Mouse (Mus musculus) brain, adult 2 months (tissue): Measurements from ENCODE around the gene Ushbp1.

Experiments
- DNase-seq: peaks from one replicate; pipeline ENCODE4 v3.0.0; 2011; ENCODE audit warnings: low read depth, low spot score

Gene Ushbp1

GRCm38 (mm10) chr8:71394481-71394880, 1.1 kb downstream of the Ushbp1 start:
- DNase-seq: no peak

GRCm38 (mm10) chr8:71392871-71393270, 2.7 kb downstream of the Ushbp1 start:
- DNase-seq: no peak

GRCm38 (mm10) chr8:71392391-71392790, 3.2 kb downstream of the Ushbp1 start:
- DNase-seq: no peak

- no peak for DNase-seq
Measured at GRCm38 (mm10) chr8:71391696-71392095, 3.9 kb downstream of the Ushbp1 start.

GRCm38 (mm10) chr8:71388267-71388666, 7.3 kb downstream of the Ushbp1 start:
- no peak for DNase-seq

GRCm38 (mm10) chr8:71385212-71385835, 10.3 kb downstream of the Ushbp1 start:
- no peak for DNase-seq

- no peak for DNase-seq
Measured at GRCm38 (mm10) chr8:71383860-71384259, 11.7 kb downstream of the Ushbp1 start.

GRCm38 (mm10) chr8:71383396-71383795, 12.2 kb downstream of the Ushbp1 start:
- DNase-seq: no peak

- peak; percentile 80 for DNase-seq
Measured at GRCm38 (mm10) chr8:71381971-71382961, 13.3 kb downstream of the Ushbp1 start.

- peak; percentile 36 for DNase-seq
Measured at GRCm38 (mm10) chr8:71381421-71381970, 14.1 kb downstream of the Ushbp1 start, which contains the start of gene Nr2f6. Gene Nr2f6, minus strand, starts transcription at chr8:71381960.

GRCm38 (mm10) chr8:71380178-71381171, 15.1 kb downstream of the Ushbp1 start:
- DNase-seq: no peak

GRCm38 (mm10) chr8:71379512-71380075, 16.0 kb downstream of the Ushbp1 start:
- DNase-seq: no peak

GRCm38 (mm10) chr8:71379008-71379407, 16.6 kb downstream of the Ushbp1 start:
- DNase-seq: no peak

- DNase-seq: no peak
Measured at GRCm38 (mm10) chr8:71376423-71377030, 19.1 kb downstream of the Ushbp1 start.

- DNase-seq: peak; percentile 86
Measured at GRCm38 (mm10) chr8:71375581-71376422, 19.8 kb downstream of the Ushbp1 start.

- no peak for DNase-seq
Measured at GRCm38 (mm10) chr8:71374616-71375206, 20.9 kb downstream of the Ushbp1 start.

- no peak for DNase-seq
Measured at GRCm38 (mm10) chr8:71373000-71373399, 22.6 kb downstream of the Ushbp1 start.

GRCm38 (mm10) chr8:71372427-71372826, 23.2 kb downstream of the Ushbp1 start:
- no peak for DNase-seq

- DNase-seq: peak; percentile 99
Measured at GRCm38 (mm10) chr8:71371236-71371848, 24.3 kb downstream of the Ushbp1 start, which contains the start of gene Ocel1. Gene Ocel1, plus strand, starts transcription at chr8:71371298.
